Mouse (Mus musculus) MEL (cell line): ENCODE data around the gene Chrm3. TPM values are rescaled to one million over a fixed set of nuclear protein-coding genes. Genes with fewer than 3 reads are reported as not detected.

Source experiments
- DNase-seq: peaks from one replicate; pipeline ENCODE4 v3.0.0; 2011; ENCODE audit warnings: low read depth, low spot score
- H3K27ac ChIP-seq: 2 replicates; pipeline ENCODE4 v1.5.1; 2012; ENCODE audit warnings: low read depth, mild to moderate bottlenecking, control low read depth, low read length, moderate library complexity; ENCODE audit not compliant: control insufficient read depth
- H3K27me3 ChIP-seq, 2 experiments: fragments of 150-350 bp in 1 of 2; sonication (generic) in 1 of 2; 2 replicates each; pipeline ENCODE4 v1.6.1; 2012; ENCODE audit warnings: low read length in 2 of 2, mild to moderate bottlenecking in 2 of 2, improper control_type of control experiment in 1 of 2, moderate library complexity in 1 of 2; ENCODE audit not compliant: insufficient read depth in 2 of 2, control insufficient read depth in 1 of 2
- H3K36me3 ChIP-seq, 2 experiments: 2 replicates each; pipeline ENCODE4 v1.6.1; 2012 to 2014; ENCODE audit warnings: low read length in 2 of 2, improper control_type of control experiment in 1 of 2, inconsistent platforms in 1 of 2, mild to moderate bottlenecking in 1 of 2; ENCODE audit not compliant: insufficient read depth in 2 of 2, control insufficient read depth in 1 of 2
- H3K4me1 ChIP-seq, 2 experiments: fragments of 150-350 bp in 1 of 2; sonication (generic) in 1 of 2; 2 replicates each; pipeline ENCODE4 v1.6.1; 2012; ENCODE audit warnings: low read length in 2 of 2, improper control_type of control experiment in 1 of 2, mild to moderate bottlenecking in 1 of 2; ENCODE audit not compliant: insufficient read depth in 2 of 2, control insufficient read depth in 1 of 2
- H3K4me3 ChIP-seq, 2 experiments: fragments of 150-350 bp in 1 of 2; sonication (generic) in 1 of 2; 2 replicates each; pipeline ENCODE4 v1.5.1; 2012; ENCODE audit warnings: low read depth in 2 of 2, low read length in 2 of 2, mild to moderate bottlenecking in 2 of 2, moderate library complexity in 2 of 2, control low read depth in 1 of 2, improper control_type of control experiment in 1 of 2; ENCODE audit not compliant: control insufficient read depth in 1 of 2, insufficient read depth in 1 of 2
- H3K79me2 ChIP-seq: 2 replicates; pipeline ENCODE4 v1.6.1; 2012; ENCODE audit warnings: mild to moderate bottlenecking, low read length, moderate library complexity; ENCODE audit not compliant: control insufficient read depth, poor library complexity, insufficient read depth
- H3K9ac ChIP-seq: 2 replicates; pipeline ENCODE4 v1.6.1; 2012; ENCODE audit warnings: low read depth, mild to moderate bottlenecking, control low read depth, low read length, moderate library complexity; ENCODE audit not compliant: control insufficient read depth, poor library complexity, severe bottlenecking
- H3K9me3 ChIP-seq: fragments of 150-350 bp; sonication (generic); replicated peaks from 2 replicates; pipeline ENCODE4 v1.6.1; 2012; ENCODE audit warnings: mild to moderate bottlenecking, low read length, improper control_type of control experiment, moderate library complexity; ENCODE audit not compliant: insufficient read depth
- BHLHE40 ChIP-seq: IDR thresholded peaks from 2 replicates; pipeline ENCODE4 v1.6.1; 2012; ENCODE audit warnings: low read depth, mild to moderate bottlenecking, inconsistent platforms, low read length, improper control_type of control experiment, borderline replicate concordance
- CHD2 ChIP-seq: IDR thresholded peaks from 2 replicates; pipeline ENCODE4 v1.6.1; 2011; ENCODE audit warnings: low read length, improper control_type of control experiment
- CTCF ChIP-seq, 3 experiments: IDR thresholded peaks in 2 of 3; conservative IDR thresholded peaks in 1 of 3; 2 replicates each; pipeline ENCODE4 v1.5.1; 2011 to 2012; ENCODE audit warnings: low read length in 3 of 3, low read depth in 2 of 3, mild to moderate bottlenecking in 2 of 3, improper control_type of control experiment in 1 of 3, inconsistent platforms in 1 of 3, mixed read lengths in 1 of 3, moderate library complexity in 1 of 3; ENCODE audit not compliant: control insufficient read depth in 1 of 3, insufficient read depth in 1 of 3, poor library complexity in 1 of 3, severe bottlenecking in 1 of 3
- E2F4 ChIP-seq: IDR thresholded peaks from 2 replicates; pipeline ENCODE4 v1.6.1; 2011; ENCODE audit warnings: low read depth, low read length, improper control_type of control experiment, borderline replicate concordance
- ELF1 ChIP-seq: IDR thresholded peaks from 2 replicates; pipeline ENCODE4 v1.6.1; 2014; ENCODE audit warnings: low read depth, mild to moderate bottlenecking, inconsistent platforms, low read length, improper control_type of control experiment, moderate library complexity
- EP300 ChIP-seq, 2 experiments: IDR thresholded peaks; 2 replicates each; pipeline ENCODE4 v1.6.1; 2011; ENCODE audit warnings: improper control_type of control experiment in 2 of 2, low read length in 2 of 2, low read depth in 1 of 2, mild to moderate bottlenecking in 1 of 2
- GABPA ChIP-seq: IDR thresholded peaks from 2 replicates; pipeline ENCODE4 v1.6.1; 2012; ENCODE audit warnings: low read depth, mild to moderate bottlenecking, inconsistent platforms, low read length, improper control_type of control experiment, moderate library complexity
- GATA1 ChIP-seq: IDR thresholded peaks from 2 replicates; pipeline ENCODE4 v1.6.1; 2011; ENCODE audit warnings: low read depth, low read length, improper control_type of control experiment
- MAFK ChIP-seq: IDR thresholded peaks from 2 replicates; pipeline ENCODE4 v1.6.1; 2011; ENCODE audit warnings: low read depth, mild to moderate bottlenecking, low read length, improper control_type of control experiment, borderline replicate concordance
- MAZ ChIP-seq: IDR thresholded peaks from 2 replicates; pipeline ENCODE4 v1.6.1; 2012; ENCODE audit warnings: low read depth, mild to moderate bottlenecking, inconsistent platforms, low read length, improper control_type of control experiment
- MEF2A ChIP-seq: IDR thresholded peaks from 2 replicates; pipeline ENCODE4 v1.6.1; 2014; ENCODE audit warnings: low read depth, mild to moderate bottlenecking, inconsistent platforms, low read length, improper control_type of control experiment; ENCODE audit not compliant: poor library complexity, insufficient replicate concordance, severe bottlenecking; ENCODE audit errors: extremely low read depth
- MYC ChIP-seq: IDR thresholded peaks from 2 replicates; pipeline ENCODE4 v1.6.1; 2011; ENCODE audit warnings: low read depth, mild to moderate bottlenecking, low read length, improper control_type of control experiment, moderate library complexity
- NELFE ChIP-seq: IDR thresholded peaks from 2 replicates; pipeline ENCODE4 v1.6.1; 2011; ENCODE audit warnings: low read depth, low read length, improper control_type of control experiment
- NRF1 ChIP-seq: IDR thresholded peaks from 2 replicates; pipeline ENCODE4 v1.6.1; 2014; ENCODE audit warnings: low read depth, mild to moderate bottlenecking, inconsistent platforms, low read length, improper control_type of control experiment, moderate library complexity; ENCODE audit not compliant: poor library complexity, insufficient read depth, severe bottlenecking
- POLR2A ChIP-seq, 2 experiments: IDR thresholded peaks; 2 replicates each; pipeline ENCODE4 v1.6.1; 2011 to 2012; ENCODE audit warnings: low read length in 2 of 2, mild to moderate bottlenecking in 2 of 2, control low read depth in 1 of 2, improper control_type of control experiment in 1 of 2, low read depth in 1 of 2, moderate library complexity in 1 of 2; ENCODE audit not compliant: control insufficient read depth in 1 of 2, insufficient read depth in 1 of 2, poor library complexity in 1 of 2
- POLR2AphosphoS5 ChIP-seq: IDR thresholded peaks from 2 replicates; pipeline ENCODE4 v1.6.1; 2012; ENCODE audit warnings: low read depth, borderline replicate concordance, mild to moderate bottlenecking, inconsistent platforms, low read length, moderate library complexity, mixed read lengths
- RAD21 ChIP-seq: IDR thresholded peaks from 2 replicates; pipeline ENCODE4 v1.6.1; 2011; ENCODE audit warnings: mild to moderate bottlenecking, low read depth, low read length, improper control_type of control experiment
- SIN3A ChIP-seq: IDR thresholded peaks from 2 replicates; pipeline ENCODE4 v1.6.1; 2012; ENCODE audit warnings: low read length, improper control_type of control experiment, inconsistent platforms
- SMC3 ChIP-seq: IDR thresholded peaks from 2 replicates; pipeline ENCODE4 v1.6.1; 2011; ENCODE audit warnings: low read depth, low read length, improper control_type of control experiment
- TCF12 ChIP-seq: IDR thresholded peaks from 2 replicates; pipeline ENCODE4 v1.6.1; 2014; ENCODE audit warnings: low read depth, mild to moderate bottlenecking, inconsistent platforms, low read length, improper control_type of control experiment, moderate library complexity
- USF1 ChIP-seq: IDR thresholded peaks from 2 replicates; pipeline ENCODE4 v1.6.1; 2014; ENCODE audit warnings: low read depth, mild to moderate bottlenecking, inconsistent platforms, low read length, improper control_type of control experiment, moderate library complexity
- USF2 ChIP-seq, 2 experiments: IDR thresholded peaks; 2 replicates each; pipeline ENCODE4 v1.6.1; 2011 to 2012; ENCODE audit warnings: improper control_type of control experiment in 2 of 2, low read length in 2 of 2, borderline replicate concordance in 1 of 2, inconsistent platforms in 1 of 2, low read depth in 1 of 2, mild to moderate bottlenecking in 1 of 2; ENCODE audit not compliant: insufficient read depth in 1 of 2
- ZC3H11A ChIP-seq: IDR thresholded peaks from 2 replicates; pipeline ENCODE4 v1.6.1; 2012; ENCODE audit warnings: low read depth, mild to moderate bottlenecking, inconsistent platforms, low read length, improper control_type of control experiment
- polyA plus RNA-seq, 2 experiments: library from polyadenylated mRNA; stranded (reverse) in 1 of 2; unstranded in 1 of 2; fragments of >175 nt in 1 of 2; fragments of >200 nt in 1 of 2; gene quantifications; 2 replicates each; pipeline versions ENCODE4 v1.2.1 to v1.2.4; 2012; ENCODE audit warnings: low replicate concordance in 2 of 2, low read depth in 1 of 2; ENCODE audit not compliant: insufficient read length in 2 of 2, insufficient read depth in 1 of 2, missing spikeins in 1 of 2
- total RNA-seq: library from RNA; depleted of rRNA; stranded (reverse); fragments of 300-350 nt; gene quantifications from 2 replicates; pipeline ENCODE4 v1.2.3, GENCODE M21; 2012

Chrm3 gene
- total and polyA plus RNA-seq, 3 experiments: not detected

DNA sequence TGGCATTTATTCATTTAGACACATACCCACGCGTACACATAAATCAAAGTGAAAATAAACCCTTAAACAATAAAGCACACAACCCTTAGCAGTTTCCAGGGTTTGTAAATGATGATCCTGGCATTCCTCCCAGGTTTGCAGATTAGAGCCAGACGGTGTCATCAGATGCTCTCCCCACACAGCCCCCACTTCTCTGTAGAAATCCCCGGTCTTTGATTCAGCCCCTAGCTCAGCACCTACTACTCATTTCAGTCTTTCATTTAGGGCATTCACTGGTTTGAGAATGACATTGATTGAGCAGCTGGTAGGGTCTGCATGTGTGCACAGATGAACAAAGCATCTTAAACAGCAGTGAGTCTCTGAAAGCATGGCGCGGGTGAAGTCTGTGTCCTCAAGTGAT, 274.3 kb downstream of the Chrm3 start:
- Histone ChIP-seq H3K9ac (no peak overlapping the region), H3K27ac (no peak overlapping the region), H3K79me2 (no peaks in the 10 kb centered on the region), H3K36me3 (no peaks in the 10 kb centered on the region), H3K4me3 (no peak overlapping the region), H3K9me3 (no peaks in the 10 kb centered on the region), H3K27me3 (no peaks in the 10 kb centered on the region; a peak in 1 of 4 replicates), H3K4me1 (no peaks in the 10 kb centered on the region)
- TF ChIP-seq NELFE: no peak
- no peak for TF ChIP-seq MYC
- no peak for TF ChIP-seq GABPA
- TF ChIP-seq BHLHE40: no peak
- no peak for DNase-seq

DNA sequence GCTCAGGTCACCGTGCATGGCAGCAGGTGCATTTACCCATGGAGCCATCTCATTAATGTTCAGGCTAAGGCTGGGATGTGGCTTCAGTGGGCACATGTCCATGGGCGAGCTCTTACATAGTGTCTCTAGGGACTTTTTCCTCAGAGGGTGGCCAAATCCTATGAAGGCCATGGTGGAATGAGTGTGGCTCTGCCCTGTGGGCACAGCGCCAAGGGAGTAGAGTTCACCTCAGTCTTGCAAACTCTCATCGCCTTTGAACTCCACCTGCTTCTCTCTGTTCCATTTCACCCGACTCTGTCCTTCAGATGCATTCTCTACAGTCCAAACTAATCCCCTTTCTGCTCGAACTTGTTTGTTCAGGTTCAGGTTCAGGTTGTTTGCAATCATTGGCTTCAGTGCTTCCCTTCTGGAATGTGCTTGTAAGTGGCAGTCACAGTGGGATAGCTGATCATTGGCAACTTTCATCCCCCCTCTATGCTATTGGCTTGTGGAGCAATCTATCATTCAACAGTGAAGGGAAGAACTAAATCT, 278.7 kb downstream of the Chrm3 start:
- Histone ChIP-seq H3K4me3 (no peak overlapping the region), H3K27ac (no peak overlapping the region), H3K36me3 (no peaks in the 10 kb centered on the region), H3K4me1 (no peaks in the 10 kb centered on the region), H3K9ac (no peak overlapping the region), H3K27me3 (peaks cover 0 to 2% of the 10 kb centered on the region in 2 experiments; a peak in 1 of 4 replicates), H3K79me2 (no peaks in the 10 kb centered on the region), H3K9me3 (no peaks in the 10 kb centered on the region)
- DNase-seq: no peak
- no peak for TF ChIP-seq RAD21
- TF ChIP-seq TCF12: no peak
- no peak for TF ChIP-seq POLR2A (IDR thresholded peaks at IDR 0.05; ENCODE audit: control insufficient read depth in 1 of 2, insufficient read depth in 1 of 2, low read depth in 1 of 2, low read length in 2 of 2, poor library complexity in 1 of 2)
- TF ChIP-seq NRF1: no peak
- no peak for TF ChIP-seq GATA1
- no peak for TF ChIP-seq EP300 (IDR thresholded peaks at IDR 0.05; ENCODE audit: low read depth in 1 of 2, low read length in 2 of 2)
- TF ChIP-seq BHLHE40: no peak
- TF ChIP-seq SMC3: no peak
- no peak for TF ChIP-seq SIN3A
- no peak for TF ChIP-seq ELF1

DNA sequence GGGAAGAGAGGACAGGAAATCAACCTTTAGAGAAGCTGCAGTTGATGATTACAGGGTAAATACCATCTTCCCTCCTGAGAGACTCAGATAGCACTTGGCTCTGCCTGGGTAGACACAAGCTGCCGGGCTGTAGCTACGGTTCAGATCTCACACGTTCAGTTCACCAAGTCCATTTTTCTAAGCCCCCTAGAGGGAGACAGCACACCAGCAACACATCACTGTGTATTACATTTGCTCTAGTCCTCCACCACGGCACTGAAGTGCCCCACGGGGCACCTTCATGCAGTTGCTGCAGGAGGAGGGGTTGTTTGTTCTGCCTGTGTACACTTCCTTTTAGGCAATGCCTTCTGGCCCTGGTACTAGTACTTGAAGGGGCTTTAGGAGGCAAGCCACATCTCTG, 289.5 kb downstream of the Chrm3 start:
- Histone ChIP-seq H3K9me3 (no peaks in the 10 kb centered on the region), H3K9ac (no peak overlapping the region), H3K4me1 (no peaks in the 10 kb centered on the region), H3K27me3 (no peaks in the 10 kb centered on the region), H3K79me2 (no peaks in the 10 kb centered on the region), H3K4me3 (no peak overlapping the region), H3K27ac (no peak overlapping the region), H3K36me3 (no peaks in the 10 kb centered on the region)
- no peak for DNase-seq
- TF ChIP-seq ZC3H11A (no peak), POLR2AphosphoS5 (no peak), ELF1 (no peak), GATA1 (no peak), CHD2 (no peak), TCF12 (no peak), E2F4 (no peak), GABPA (no peak), POLR2A (IDR thresholded peaks at IDR 0.05; ENCODE audit: control insufficient read depth in 1 of 2, insufficient read depth in 1 of 2, low read depth in 1 of 2, low read length in 2 of 2, poor library complexity in 1 of 2) (no peak), MEF2A (no peak), MAFK (no peak), CTCF (IDR thresholded peaks at IDR 0.05 in 2 of 3, conservative IDR thresholded peaks at IDR 0.05 in 1 of 3; ENCODE audit: control insufficient read depth in 1 of 3, insufficient read depth in 1 of 3, low read depth in 2 of 3, low read length in 3 of 3, poor library complexity in 1 of 3, severe bottlenecking in 1 of 3) (no peak; a peak in 1 of 6 replicates), USF1 (no peak), MAZ (no peak), USF2 (IDR thresholded peaks at IDR 0.05; ENCODE audit: borderline replicate concordance in 1 of 2, insufficient read depth in 1 of 2, low read depth in 1 of 2, low read length in 2 of 2) (no peak), BHLHE40 (no peak), NRF1 (no peak)
